Mouse (Mus musculus) left cerebral cortex, adult 2 months (tissue): ENCODE results near the gene A4galt. TPM values are rescaled to one million over a fixed set of nuclear protein-coding genes. Genes with fewer than 3 reads are reported as not detected.
A peak's percentile ranks its signal among the peaks of the same experiment; 100 is the strongest.

Source experiments
- DNase-seq, 2 experiments: peaks; one replicate each; pipeline ENCODE4 v3.0.0; 2021 to 2022; ENCODE audit warnings: low spot score in 2 of 2, mixed read lengths in 1 of 2; ENCODE audit errors: extremely low spot score in 1 of 2
- H3K27ac ChIP-seq: fragments of 200-600 bp; 2 replicates; pipeline ENCODE4 v1.8.1; 2022
- H3K4me3 ChIP-seq: fragments of 200-600 bp; 2 replicates; pipeline ENCODE4 v1.8.1; 2022
- CTCF ChIP-seq: fragments of 200-600 bp; IDR thresholded peaks from 2 replicates; pipeline ENCODE4 v1.8.1; 2022; ENCODE audit warnings: antibody characterized with exemption, mild to moderate bottlenecking, moderate library complexity
- intact Hi-C: fragments of 180-260 bp; cut with DNase I; formaldehyde crosslinking; loops from one replicate; pipeline ENCODE4 v1.15.1; 2025
- total RNA-seq, 2 experiments: library from RNA; stranded (reverse); gene quantifications; 2 replicates each; pipeline ENCODE4 v1.2.3; 2021

The A4galt gene
- total RNA-seq, 2 experiments from 2014 or later, result 1.9 to 4.5 TPM

- H3K27ac ChIP-seq, result no peak overlapping the region
- TF ChIP-seq CTCF, result no peak
- DNase-seq, result no peak
- no peak overlapping the region for H3K4me3 ChIP-seq
- intact Hi-C loops, result no loop called here
Measured at GRCm38 (mm10) chr15:83263405-83263804, 11.8 kb upstream of the A4galt start.

GRCm38 (mm10) chr15:83257906-83258305, 6.3 kb upstream of the A4galt start:
- Histone ChIP-seq H3K27ac (no peak overlapping the region), H3K4me3 (no peak overlapping the region)
- DNase-seq, result no peak
- intact Hi-C loops, result no loop called here
- no peak for TF ChIP-seq CTCF

GRCm38 (mm10) chr15:83256491-83256890, 4.9 kb upstream of the A4galt start:
- Histone ChIP-seq H3K27ac (no peak overlapping the region), H3K4me3 (no peak overlapping the region)
- TF ChIP-seq CTCF, result no peak
- no peak for DNase-seq
- intact Hi-C loops, result no loop called here

- Histone ChIP-seq H3K4me3 (no peak overlapping the region), H3K27ac (no peak overlapping the region)
- no peak for TF ChIP-seq CTCF
- DNase-seq, result no peak
- intact Hi-C loops, result no loop called here
Measured at GRCm38 (mm10) chr15:83255944-83256343, 4.4 kb upstream of the A4galt start.

DNA sequence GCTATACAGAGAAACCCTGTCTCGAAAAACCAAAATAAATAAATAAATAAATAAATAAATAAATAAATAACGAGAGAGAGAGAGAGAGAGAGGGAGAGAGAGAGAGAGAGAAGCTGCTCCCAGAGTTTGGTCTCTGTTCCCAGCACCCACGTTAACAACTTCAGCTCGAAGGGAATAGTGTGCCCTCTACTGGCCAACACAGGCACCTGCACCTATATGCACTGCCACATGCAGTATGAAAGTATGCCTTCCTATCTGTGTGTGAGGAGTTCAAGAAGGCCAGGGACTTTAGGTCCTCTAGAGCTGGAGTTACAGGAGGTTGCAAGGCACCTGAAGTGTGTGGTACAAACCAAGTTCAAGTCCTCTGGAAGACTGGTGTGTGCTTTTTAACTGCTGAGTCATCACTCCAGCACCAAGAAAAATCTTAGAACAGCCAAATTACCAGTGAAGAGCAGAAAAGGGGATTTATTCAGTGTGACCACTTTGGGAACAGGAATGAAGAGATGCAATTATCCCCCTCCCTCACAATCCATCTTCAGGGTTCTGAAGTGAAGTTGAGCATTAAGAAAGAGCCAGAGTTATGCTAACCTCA, 3.7 kb upstream of the A4galt start:
- H3K27ac ChIP-seq, result no peak overlapping the region
- intact Hi-C loops, result no loop called here
- no peak for DNase-seq
- peak; percentile 16 for TF ChIP-seq CTCF
- H3K4me3 ChIP-seq, result no peak overlapping the region

GRCm38 (mm10) chr15:83254372-83255070, 2.9 kb upstream of the A4galt start:
- no peak for TF ChIP-seq CTCF
- Histone ChIP-seq H3K4me3 (no peak overlapping the region), H3K27ac (no peak overlapping the region)
- intact Hi-C loops, result no loop called here
- no peak for DNase-seq

DNA sequence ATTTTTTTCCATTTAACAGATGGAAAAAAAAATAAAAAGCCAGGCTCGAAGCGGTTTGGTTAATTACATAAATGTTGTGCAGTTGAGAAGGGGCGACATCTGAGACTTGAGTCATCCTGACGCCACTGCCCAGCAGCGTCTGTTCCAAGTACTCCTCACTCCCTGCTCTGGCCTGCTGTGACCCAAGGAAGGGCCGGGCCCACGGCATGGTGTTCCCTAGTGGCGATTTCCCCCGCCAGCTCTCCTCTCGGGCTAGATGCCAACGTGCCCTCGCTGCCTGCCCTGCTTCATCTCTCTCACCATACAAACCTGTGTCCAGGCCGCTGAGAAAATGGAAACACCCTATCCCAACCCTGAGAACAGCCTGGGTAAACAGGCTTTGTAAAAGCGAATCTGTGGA, 486 bp upstream of the A4galt start:
- H3K27ac ChIP-seq, result no peak overlapping the region
- TF ChIP-seq CTCF, result no peak; the same call in 1 of the 2 replicates
- DNase-seq, result no peak
- intact Hi-C loops, result no loop called here
- peak overlapping the region; percentile 57; the same call in 1 of the 2 replicates for H3K4me3 ChIP-seq

DNA sequence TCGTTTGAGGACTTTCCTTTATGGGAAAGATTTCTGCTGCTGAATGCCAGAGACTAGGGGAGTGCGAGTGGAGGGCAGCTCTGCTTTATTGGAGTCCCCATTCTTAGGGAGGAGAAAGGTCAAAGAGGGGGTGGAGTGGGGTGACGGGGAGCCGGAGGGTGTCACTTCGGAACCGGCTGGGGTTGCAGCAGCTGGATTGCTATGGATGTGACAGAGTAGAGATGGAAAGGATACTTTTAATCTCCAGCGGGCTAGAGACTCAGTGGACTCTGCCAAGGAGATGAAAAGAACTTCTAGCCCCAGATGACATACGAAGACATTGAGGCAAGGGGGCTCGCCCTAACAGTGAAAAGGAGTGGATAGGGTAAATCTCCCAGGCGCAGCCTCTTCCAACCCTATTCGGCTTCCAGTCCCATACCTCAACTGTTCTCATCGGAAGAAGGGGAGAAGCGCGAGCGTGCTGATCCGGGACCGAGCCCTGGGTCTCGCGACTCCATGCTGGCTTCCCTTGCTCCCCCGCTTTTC, 861 bp downstream of the A4galt start:
- DNase-seq, result no peak
- Histone ChIP-seq H3K4me3 (peak overlapping the region; percentile 57), H3K27ac (peak overlapping the region; percentile 74)
- TF ChIP-seq CTCF, result no peak
- intact Hi-C loops, result no loop called here

DNA sequence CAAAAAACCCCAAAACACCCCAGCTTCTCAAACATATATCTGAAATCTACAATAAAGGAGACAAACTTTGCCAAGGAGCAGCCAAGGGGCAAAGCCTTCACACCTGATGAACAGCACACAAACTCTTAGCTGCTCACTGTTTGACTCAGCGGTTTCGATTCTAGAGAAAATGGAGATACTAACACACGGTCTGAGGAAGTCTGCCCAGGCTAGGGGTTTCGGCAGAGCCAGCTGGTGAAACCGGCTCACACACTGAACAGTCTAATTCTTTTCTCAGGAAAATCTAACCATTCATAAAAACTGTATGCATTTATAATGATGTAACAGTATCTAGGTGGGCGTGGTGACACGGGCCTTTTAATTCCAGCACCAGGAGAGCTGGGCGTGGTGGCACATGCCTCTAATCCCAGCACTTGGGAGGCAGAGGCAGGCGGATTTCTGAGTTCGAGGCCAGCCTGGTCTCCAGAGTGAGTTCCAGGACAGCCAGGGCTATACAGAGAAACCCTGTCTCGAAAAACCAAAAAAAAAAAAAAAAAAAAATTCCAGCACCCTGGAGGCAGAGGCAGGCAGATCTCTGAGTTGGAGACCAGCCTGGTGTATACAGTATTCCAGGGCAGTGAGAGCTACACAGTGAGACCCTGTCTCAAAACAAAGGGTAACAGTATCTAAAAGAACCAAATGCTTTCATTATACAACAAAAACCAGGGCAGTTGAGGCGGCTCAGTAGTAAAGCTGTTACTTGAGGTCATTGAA, 1.9 kb downstream of the A4galt start:
- TF ChIP-seq CTCF, result no peak
- Histone ChIP-seq H3K4me3 (no peak overlapping the region), H3K27ac (no peak overlapping the region)
- no peak for DNase-seq
- intact Hi-C loops, result no loop called here

GRCm38 (mm10) chr15:83248236-83248844, 3.2 kb downstream of the A4galt start:
- no peak for DNase-seq
- H3K4me3 ChIP-seq, result no peak overlapping the region
- no peak for TF ChIP-seq CTCF
- no peak overlapping the region for H3K27ac ChIP-seq
- intact Hi-C loops, result no loop called here

- TF ChIP-seq CTCF, result no peak
- intact Hi-C loops, result no loop called here
- no peak for DNase-seq
- Histone ChIP-seq H3K4me3 (no peak overlapping the region), H3K27ac (no peak overlapping the region)
Measured at GRCm38 (mm10) chr15:83244371-83244770, 7.2 kb downstream of the A4galt start.
